Mouse (Mus musculus) intestine, postnatal 0 days (tissue): ENCODE measurements around the gene Cfap77. TPM values are rescaled to one million over a fixed set of nuclear protein-coding genes. Genes with fewer than 3 reads are reported as not detected.

Experiments
- ATAC-seq: fragments of 200-750 bp; cut with Nextera tagmentation; 2 replicates; pipeline ENCODE4 v1.8.0; 2017; ENCODE audit warnings: mild to moderate bottlenecking, moderate TSS enrichment, moderate library complexity
- H3K27ac ChIP-seq: fragments of 300-500 bp; sonication (generic); 2 replicates; pipeline ENCODE4 v1.5.1; 2014; ENCODE audit warnings: mild to moderate bottlenecking, low read depth, low read length, moderate library complexity
- H3K27me3 ChIP-seq: fragments of 300-500 bp; sonication (generic); replicated peaks from 2 replicates; pipeline ENCODE4 v1.6.1; 2014; ENCODE audit warnings: low read length, mixed read lengths; ENCODE audit not compliant: control insufficient read depth, insufficient read depth
- H3K36me3 ChIP-seq: fragments of 300-500 bp; sonication (generic); 2 replicates; pipeline ENCODE4 v1.6.1; 2014; ENCODE audit warnings: mild to moderate bottlenecking, moderate library complexity; ENCODE audit not compliant: control insufficient read depth, insufficient read depth
- H3K4me1 ChIP-seq: fragments of 300-500 bp; sonication (generic); replicated peaks from 2 replicates; pipeline ENCODE4 v1.6.1; 2014; ENCODE audit warnings: antibody characterized with exemption, low read length, mixed read lengths; ENCODE audit not compliant: control insufficient read depth, insufficient read depth
- H3K4me2 ChIP-seq: fragments of 300-500 bp; sonication (generic); replicated peaks from 2 replicates; pipeline ENCODE4 v1.6.1; 2014; ENCODE audit warnings: low read depth, mild to moderate bottlenecking, moderate library complexity
- H3K4me3 ChIP-seq: fragments of 300-500 bp; sonication (generic); 2 replicates; pipeline ENCODE4 v1.5.1; 2014; ENCODE audit warnings: low read depth, low read length
- H3K9ac ChIP-seq: fragments of 300-500 bp; sonication (generic); 2 replicates; pipeline ENCODE4 v1.6.1; 2014; ENCODE audit warnings: mild to moderate bottlenecking, low read depth, low read length
- H3K9me3 ChIP-seq: fragments of 300-500 bp; sonication (generic); 2 replicates; pipeline ENCODE4 v1.6.1; 2016; ENCODE audit warnings: mixed run types; ENCODE audit not compliant: control insufficient read depth
- CTCF ChIP-seq: sonication (generic); IDR thresholded peaks from 2 replicates; pipeline ENCODE4 v1.5.1; 2016; ENCODE audit warnings: low read depth, mild to moderate bottlenecking, control low read depth, antibody characterized with exemption, moderate library complexity
- WGBS: fragments of 180-500 bp; shearing (Covaris S2); extraction: QIAGEN DNeasy Blood & Tissue Kit; methylation state at CpG from one replicate; pipeline ENCODE4 v1.1.7; 2014; 5-methylcytosine and 5-hydroxymethylcytosine counted together
- polyA plus RNA-seq: library from polyadenylated mRNA; unstranded; fragments of >200 nt; fragmentation: Nextera tagmentation; extraction: Ambion mirVana; gene quantifications from 2 replicates; pipeline ENCODE4 v1.2.1, GENCODE M21; 2015

Gene Cfap77
- polyA plus RNA-seq, 1 experiment from 2014 or later = 0.08 TPM

DNA sequence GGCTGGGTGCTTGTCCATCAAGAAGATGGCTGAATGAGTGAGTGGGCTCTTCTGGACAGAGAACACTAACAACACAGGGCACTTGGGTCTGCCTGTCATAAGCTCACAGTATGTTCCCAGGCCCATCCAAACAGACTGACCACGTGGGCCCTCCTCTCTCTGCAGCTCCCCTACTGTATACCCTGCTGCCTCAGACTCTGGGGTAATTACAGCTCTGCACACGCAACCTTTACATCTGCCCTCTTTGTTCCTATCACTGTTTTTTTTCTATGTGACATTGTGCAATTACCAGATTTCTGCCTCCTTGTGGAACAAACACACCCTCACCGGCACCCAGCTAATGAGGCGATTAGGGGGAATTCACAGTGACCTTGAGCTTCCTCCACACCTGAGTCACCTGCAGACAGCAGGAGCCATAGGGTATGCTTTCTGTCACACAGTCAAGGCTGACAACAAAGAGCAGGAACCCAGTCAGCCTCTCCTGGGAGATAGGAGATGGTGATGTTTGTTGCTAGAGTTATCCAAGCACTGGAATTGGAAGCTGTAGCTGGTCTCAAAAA lies 157.4 kb downstream of the Cfap77 start:
- Histone ChIP-seq H3K27ac (no peak overlapping the region), H3K36me3 (peaks cover 48% of the 10 kb centered on the region), H3K4me2 (no peak overlapping the region), H3K27me3 (no peaks in the 10 kb centered on the region), H3K4me1 (no peaks in the 10 kb centered on the region), H3K4me3 (no peak overlapping the region), H3K9ac (no peak overlapping the region), H3K9me3 (no peaks in the 10 kb centered on the region)
- peak; percentile 57 for ATAC-seq
- TF ChIP-seq CTCF = peak; percentile 30
- 49% methylated on average over 4 of the region's 4 CpGs for WGBS

- ATAC-seq = no peak
- Histone ChIP-seq H3K27me3 (no peaks in the 10 kb centered on the region), H3K36me3 (peaks cover 50% of the 10 kb centered on the region), H3K4me3 (no peak overlapping the region), H3K4me1 (no peaks in the 10 kb centered on the region), H3K9ac (no peak overlapping the region), H3K9me3 (no peaks in the 10 kb centered on the region), H3K27ac (no peak overlapping the region), H3K4me2 (no peak overlapping the region)
- WGBS = 76% methylated on average over 7 of the region's 7 CpGs
- no peak for TF ChIP-seq CTCF
Measured at GRCm38 (mm10) chr2:28895876-28896275, 159.0 kb downstream of the Cfap77 start.

- Histone ChIP-seq H3K36me3 (peaks cover 36% of the 10 kb centered on the region), H3K27me3 (no peaks in the 10 kb centered on the region), H3K4me3 (no peak overlapping the region), H3K27ac (no peak overlapping the region), H3K4me1 (no peaks in the 10 kb centered on the region), H3K4me2 (no peak overlapping the region), H3K9ac (no peak overlapping the region), H3K9me3 (no peaks in the 10 kb centered on the region)
- ATAC-seq = no peak
- no peak for TF ChIP-seq CTCF
- 71% methylated on average over 6 of the region's 6 CpGs for WGBS
Measured at GRCm38 (mm10) chr2:28893526-28893925, 161.3 kb downstream of the Cfap77 start.

- Histone ChIP-seq H3K4me1 (no peaks in the 10 kb centered on the region), H3K36me3 (peaks cover 36% of the 10 kb centered on the region), H3K4me2 (no peak overlapping the region), H3K9ac (no peak overlapping the region), H3K9me3 (no peaks in the 10 kb centered on the region), H3K4me3 (no peak overlapping the region), H3K27ac (no peak overlapping the region), H3K27me3 (no peaks in the 10 kb centered on the region)
- TF ChIP-seq CTCF = no peak
- ATAC-seq = no peak
- 24% methylated on average over 1 of the region's 1 CpGs for WGBS
Measured at GRCm38 (mm10) chr2:28892796-28893195, 162.1 kb downstream of the Cfap77 start.

GRCm38 (mm10) chr2:28884914-28885313 lies 170.0 kb downstream of the Cfap77 start:
- peak; percentile 17; the same call in 1 of the 2 replicates for TF ChIP-seq CTCF
- H3K4me1 ChIP-seq = no peaks in the 10 kb centered on the region
- H3K9ac ChIP-seq = no peak overlapping the region
- no peak overlapping the region for H3K4me2 ChIP-seq
- no peaks in the 10 kb centered on the region for H3K9me3 ChIP-seq
- no peak overlapping the region for H3K4me3 ChIP-seq
- H3K27ac ChIP-seq = no peak overlapping the region
- H3K36me3 ChIP-seq = peaks cover 18% of the 10 kb centered on the region
- ATAC-seq = no peak
- WGBS = 52% methylated on average over 4 of the region's 4 CpGs
- H3K27me3 ChIP-seq = no peaks in the 10 kb centered on the region

GRCm38 (mm10) chr2:28882826-28883485 lies 171.9 kb downstream of the Cfap77 start:
- Histone ChIP-seq H3K9ac (no peak overlapping the region), H3K36me3 (peaks cover 23% of the 10 kb centered on the region), H3K4me2 (no peak overlapping the region), H3K27ac (no peak overlapping the region), H3K4me3 (no peak overlapping the region), H3K27me3 (no peaks in the 10 kb centered on the region), H3K4me1 (no peaks in the 10 kb centered on the region), H3K9me3 (no peaks in the 10 kb centered on the region)
- TF ChIP-seq CTCF = no peak
- WGBS = 74% methylated on average over 6 of the region's 6 CpGs
- no peak for ATAC-seq
